Mouse (Mus musculus) thymus, postnatal 0 days (tissue): ENCODE data around the gene Kcnk12. TPM values are rescaled to one million over a fixed set of nuclear protein-coding genes. Genes with fewer than 3 reads are reported as not detected.

Experiments
- DNase-seq: peaks from one replicate; pipeline ENCODE4 v3.0.0-alpha.2; 2015; ENCODE audit warnings: low spot score
- polyA plus RNA-seq: library from polyadenylated mRNA; unstranded; fragments of >200 nt; fragmentation: Nextera tagmentation; extraction: Ambion mirVana; gene quantifications from 2 replicates; pipeline ENCODE4 v1.2.1, GENCODE M21; 2015

Gene Kcnk12
- 0.22 and 0.28 TPM in 2 replicates for polyA plus RNA-seq

GRCm38 (mm10) chr17:87797688-87798291 is at the start of gene Kcnk12:
Gene Kcnk12, minus strand, starts transcription at chr17:87797994.
- no peak for DNase-seq

- DNase-seq = no peak
Observed at GRCm38 (mm10) chr17:87842156-87842555, 44.4 kb upstream of the Kcnk12 start.

GRCm38 (mm10) chr17:87840079-87840478 is 42.3 kb upstream of the Kcnk12 start:
- DNase-seq = no peak

GRCm38 (mm10) chr17:87834850-87835249 is 37.1 kb upstream of the Kcnk12 start:
- DNase-seq = no peak

GRCm38 (mm10) chr17:87826909-87827308 is 29.1 kb upstream of the Kcnk12 start:
- no peak for DNase-seq

- no peak for DNase-seq
Observed at GRCm38 (mm10) chr17:87826036-87826560, 28.3 kb upstream of the Kcnk12 start.

GRCm38 (mm10) chr17:87825454-87826008 is 27.7 kb upstream of the Kcnk12 start:
- DNase-seq = no peak

- DNase-seq = no peak
Observed at GRCm38 (mm10) chr17:87823031-87823430, 25.2 kb upstream of the Kcnk12 start.

- DNase-seq = no peak
Observed at GRCm38 (mm10) chr17:87809556-87809955, 11.8 kb upstream of the Kcnk12 start.

GRCm38 (mm10) chr17:87799948-87800340 is 2.1 kb upstream of the Kcnk12 start:
- DNase-seq = no peak

- DNase-seq = no peak
Observed at GRCm38 (mm10) chr17:87799212-87799947, 1.6 kb upstream of the Kcnk12 start.

GRCm38 (mm10) chr17:87798423-87798941 is 688 bp upstream of the Kcnk12 start:
- peak; percentile 44 for DNase-seq

GRCm38 (mm10) chr17:87796881-87797416 is 845 bp downstream of the Kcnk12 start:
- no peak for DNase-seq

GRCm38 (mm10) chr17:87795927-87796714 is 1.7 kb downstream of the Kcnk12 start:
- no peak for DNase-seq

- DNase-seq = no peak
Observed at GRCm38 (mm10) chr17:87794801-87795200, 3.0 kb downstream of the Kcnk12 start.

GRCm38 (mm10) chr17:87793331-87793730 is 4.5 kb downstream of the Kcnk12 start:
- DNase-seq = no peak

- DNase-seq = no peak
Observed at GRCm38 (mm10) chr17:87792623-87793315, 5.0 kb downstream of the Kcnk12 start.

GRCm38 (mm10) chr17:87791517-87792098 is 6.2 kb downstream of the Kcnk12 start:
- DNase-seq = no peak

GRCm38 (mm10) chr17:87790661-87791060 is 7.1 kb downstream of the Kcnk12 start:
- DNase-seq = no peak

- no peak for DNase-seq
Observed at GRCm38 (mm10) chr17:87788216-87788615, 9.6 kb downstream of the Kcnk12 start.
